Mouse (Mus musculus) midbrain, embryonic 15.5 days (tissue): ENCODE measurements at regions not wholly inside any gene's neighbourhood (a gene's known extent, or its start where the extent isn't known, plus 50 kb on each side); places are given as distances from the start of the nearest gene placed in this dataset.

Experiments used
- ATAC-seq: fragments of 200-750 bp; cut with Nextera tagmentation; replicated peaks from 2 replicates; pipeline ENCODE4 v1.8.0; 2017; ENCODE audit warnings: moderate TSS enrichment
- H3K27ac ChIP-seq: fragments of 300-500 bp; sonication (generic); 2 replicates; pipeline ENCODE4 v1.5.1; 2015; ENCODE audit warnings: mild to moderate bottlenecking, inconsistent platforms
- H3K27me3 ChIP-seq: fragments of 300-500 bp; sonication (generic); replicated peaks from 2 replicates; pipeline ENCODE4 v1.6.1; 2015; ENCODE audit warnings: inconsistent platforms
- H3K36me3 ChIP-seq: fragments of 300-500 bp; sonication (generic); replicated peaks from 2 replicates; pipeline ENCODE4 v1.6.1; 2015; ENCODE audit warnings: inconsistent platforms
- H3K4me1 ChIP-seq: fragments of 300-500 bp; sonication (generic); 2 replicates; pipeline ENCODE4 v1.6.1; 2015; ENCODE audit warnings: inconsistent platforms
- H3K4me2 ChIP-seq: fragments of 300-500 bp; sonication (generic); 2 replicates; pipeline ENCODE4 v1.6.1; 2015; ENCODE audit warnings: inconsistent platforms, mild to moderate bottlenecking, moderate library complexity
- H3K4me3 ChIP-seq: fragments of 300-500 bp; sonication (generic); 2 replicates; pipeline ENCODE4 v1.5.1; 2015; ENCODE audit warnings: mild to moderate bottlenecking, inconsistent platforms
- H3K9ac ChIP-seq: fragments of 300-500 bp; sonication (generic); 2 replicates; pipeline ENCODE4 v1.6.1; 2015; ENCODE audit warnings: mild to moderate bottlenecking, inconsistent platforms
- H3K9me3 ChIP-seq: fragments of 300-500 bp; sonication (generic); 2 replicates; pipeline ENCODE4 v1.6.1; 2016; ENCODE audit warnings: inconsistent platforms
- WGBS: fragments of 180-500 bp; shearing (Covaris S2); methylation state at CpG from one replicate; pipeline ENCODE4 v1.1.7; 2015; ENCODE audit warnings: mixed read lengths; 5-methylcytosine and 5-hydroxymethylcytosine counted together

DNA sequence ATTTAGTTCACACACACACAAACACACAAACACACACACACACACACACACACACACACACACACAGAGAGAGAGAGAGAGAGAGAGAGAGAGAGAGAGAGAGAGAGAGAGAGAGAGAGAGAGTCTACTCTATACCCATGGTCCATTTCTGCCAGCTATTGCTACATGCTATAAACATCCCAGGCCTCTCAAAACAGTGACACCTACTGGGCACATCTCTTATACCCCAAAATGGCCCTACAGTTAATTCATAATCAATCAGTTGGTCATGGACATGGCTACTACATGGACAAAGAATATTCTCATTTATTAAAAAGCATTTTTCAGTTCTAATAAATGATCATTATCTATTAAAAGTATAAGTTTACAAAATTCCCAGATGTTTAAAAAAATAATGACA, 236.8 kb upstream of the Robo2 start:
- Histone ChIP-seq H3K9me3 (no peaks in the 10 kb centered on the region), H3K4me3 (no peak overlapping the region), H3K9ac (no peak overlapping the region), H3K27ac (no peak overlapping the region), H3K4me2 (no peak overlapping the region), H3K4me1 (no peaks in the 10 kb centered on the region), H3K27me3 (no peaks in the 10 kb centered on the region), H3K36me3 (no peaks in the 10 kb centered on the region)
- no peak for ATAC-seq

DNA sequence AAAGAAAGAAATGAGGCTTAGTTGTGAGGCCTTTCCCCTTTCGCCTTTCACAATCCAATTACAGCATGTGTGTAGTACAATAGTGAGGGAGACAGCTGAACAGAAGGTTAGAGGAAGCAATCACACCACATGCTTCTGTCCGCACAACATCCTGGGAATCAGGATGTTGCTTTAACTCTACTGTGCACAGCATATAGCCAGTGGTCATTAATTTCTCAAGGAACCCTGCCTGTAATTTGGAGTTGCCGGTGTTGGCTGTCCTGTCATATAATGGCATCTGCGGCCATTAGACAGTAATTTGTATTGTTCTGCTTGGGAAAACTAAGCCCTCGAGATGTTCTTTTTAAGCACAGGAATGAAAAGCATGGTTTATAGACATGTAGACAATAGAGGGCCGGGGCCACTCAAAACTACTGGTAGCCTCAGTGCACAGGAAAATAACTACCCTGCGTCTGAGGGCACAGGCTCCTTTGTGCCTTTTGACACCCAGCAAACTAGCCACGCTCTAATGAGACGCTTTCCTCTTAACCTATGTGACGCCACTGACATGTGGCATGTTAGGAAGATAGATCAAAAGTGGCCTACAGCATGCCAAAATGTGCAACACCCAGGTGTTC, 233.2 kb upstream of the Robo2 start:
- H3K27me3 ChIP-seq = no peaks in the 10 kb centered on the region
- H3K9ac ChIP-seq = no peak overlapping the region
- WGBS = 20% methylated on average over 10 of the region's 10 CpGs
- H3K4me3 ChIP-seq = no peak overlapping the region
- no peak overlapping the region for H3K4me2 ChIP-seq
- ATAC-seq = peak; percentile 54; the same call in 1 of the 2 replicates
- H3K36me3 ChIP-seq = no peaks in the 10 kb centered on the region
- H3K4me1 ChIP-seq = no peaks in the 10 kb centered on the region
- H3K9me3 ChIP-seq = no peaks in the 10 kb centered on the region
- H3K27ac ChIP-seq = no peak overlapping the region

DNA sequence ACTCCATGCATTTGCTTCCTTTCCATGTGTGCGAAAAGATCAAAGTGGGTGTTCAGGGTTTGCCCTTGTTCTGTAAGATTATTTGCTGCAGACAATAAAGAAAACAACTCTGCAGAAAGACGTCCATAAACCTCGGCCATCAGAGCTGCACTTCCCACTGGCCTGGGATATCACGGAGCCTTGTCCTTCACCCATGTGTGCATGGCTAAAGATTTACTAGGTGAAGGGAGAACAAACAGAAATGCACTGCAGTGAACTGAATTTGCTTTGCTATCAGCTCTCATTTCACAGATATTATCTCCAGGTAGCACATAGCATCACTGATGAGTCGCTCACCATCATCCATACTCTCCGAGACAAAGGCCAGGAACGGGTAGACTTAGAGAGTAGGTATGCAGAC, 228.2 kb upstream of the Robo2 start:
- 87% methylated on average over 7 of the region's 7 CpGs for WGBS
- no peak overlapping the region for H3K27ac ChIP-seq
- H3K4me3 ChIP-seq = no peak overlapping the region
- H3K27me3 ChIP-seq = no peaks in the 10 kb centered on the region
- H3K4me1 ChIP-seq = no peaks in the 10 kb centered on the region
- H3K9ac ChIP-seq = no peak overlapping the region
- no peak overlapping the region for H3K4me2 ChIP-seq
- no peaks in the 10 kb centered on the region for H3K9me3 ChIP-seq
- H3K36me3 ChIP-seq = no peaks in the 10 kb centered on the region
- ATAC-seq = no peak

DNA sequence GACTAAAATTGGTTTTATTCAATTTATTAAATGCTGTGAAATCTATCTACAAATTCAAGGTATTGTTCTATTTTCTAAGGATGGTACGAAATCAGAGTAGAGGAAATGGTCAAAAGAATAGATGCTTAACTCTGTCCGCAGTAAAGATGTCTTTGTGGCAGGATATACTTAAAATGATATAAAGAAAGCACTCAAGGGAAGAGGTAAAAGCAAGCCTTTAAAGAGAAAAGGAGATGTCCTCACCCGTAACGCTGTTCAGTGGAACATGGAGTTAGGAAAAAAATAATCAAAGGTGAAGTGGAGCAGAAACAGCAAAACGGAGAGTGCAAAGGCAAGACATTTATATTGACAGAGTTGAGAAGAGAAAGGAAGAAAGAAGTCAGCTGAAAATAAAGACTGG, 226.0 kb upstream of the Robo2 start:
- H3K36me3 ChIP-seq = no peaks in the 10 kb centered on the region
- no peaks in the 10 kb centered on the region for H3K4me1 ChIP-seq
- no peak overlapping the region for H3K27ac ChIP-seq
- no peak for ATAC-seq
- H3K9ac ChIP-seq = no peak overlapping the region
- H3K4me3 ChIP-seq = no peak overlapping the region
- 46% methylated on average over 5 of the region's 5 CpGs for WGBS
- H3K9me3 ChIP-seq = no peaks in the 10 kb centered on the region
- H3K4me2 ChIP-seq = no peak overlapping the region
- no peaks in the 10 kb centered on the region for H3K27me3 ChIP-seq

DNA sequence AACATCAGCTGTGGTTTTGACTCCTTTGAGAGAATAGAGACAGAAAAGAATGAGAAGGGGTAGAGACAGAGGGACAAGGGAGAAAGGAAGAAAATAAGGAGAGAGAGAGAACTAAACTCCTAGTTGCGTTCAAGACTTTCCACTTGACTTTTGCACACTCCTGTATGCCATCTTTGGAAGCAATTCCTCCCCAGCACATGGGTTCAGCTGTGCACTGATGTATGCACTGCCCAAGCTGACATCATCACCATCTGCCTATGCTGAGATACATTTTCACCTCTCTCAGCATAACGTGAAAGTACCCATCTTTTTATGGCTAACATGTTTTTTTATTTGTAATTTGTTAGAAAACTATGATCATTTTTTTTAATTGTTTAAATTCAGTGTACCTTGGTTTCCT, 214.2 kb upstream of the Robo2 start:
- Histone ChIP-seq H3K4me2 (no peak overlapping the region), H3K4me3 (no peak overlapping the region)
- 80% methylated on average over 2 of the region's 2 CpGs for WGBS

DNA sequence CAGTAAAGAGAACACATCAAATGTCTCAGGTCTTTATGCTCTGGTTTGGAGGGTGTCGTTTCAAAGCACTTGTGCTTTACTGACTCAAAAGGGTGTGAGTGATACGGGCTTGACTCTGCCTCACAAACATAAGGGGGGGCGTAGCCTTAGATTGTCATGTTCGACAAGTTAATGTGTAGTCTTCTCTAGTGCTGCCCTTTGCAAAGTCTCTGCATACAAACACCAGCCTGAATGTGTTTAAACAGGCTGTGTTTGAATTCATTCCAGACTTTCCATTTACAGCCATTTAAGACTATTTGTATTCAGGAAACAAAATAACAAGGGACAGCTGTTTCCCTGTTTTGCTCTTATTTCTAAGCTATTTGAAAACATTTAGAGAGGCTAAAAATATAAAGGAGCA, 200.4 kb upstream of the Robo2 start:
- H3K4me3 ChIP-seq = no peak overlapping the region
- no peak for ATAC-seq
- no peak overlapping the region for H3K27ac ChIP-seq
- 54% methylated on average over 4 of the region's 4 CpGs for WGBS
- H3K27me3 ChIP-seq = no peaks in the 10 kb centered on the region
- no peaks in the 10 kb centered on the region for H3K9me3 ChIP-seq
- H3K36me3 ChIP-seq = no peaks in the 10 kb centered on the region
- H3K4me1 ChIP-seq = no peaks in the 10 kb centered on the region
- H3K9ac ChIP-seq = no peak overlapping the region
- no peak overlapping the region for H3K4me2 ChIP-seq

More for the DNA sequence above, 214.2 kb upstream of the Robo2 start:
- Histone ChIP-seq H3K27ac (no peak overlapping the region), H3K4me1 (no peaks in the 10 kb centered on the region), H3K36me3 (no peaks in the 10 kb centered on the region), H3K9ac (no peak overlapping the region), H3K27me3 (no peaks in the 10 kb centered on the region), H3K9me3 (no peaks in the 10 kb centered on the region)
- ATAC-seq = no peak

DNA sequence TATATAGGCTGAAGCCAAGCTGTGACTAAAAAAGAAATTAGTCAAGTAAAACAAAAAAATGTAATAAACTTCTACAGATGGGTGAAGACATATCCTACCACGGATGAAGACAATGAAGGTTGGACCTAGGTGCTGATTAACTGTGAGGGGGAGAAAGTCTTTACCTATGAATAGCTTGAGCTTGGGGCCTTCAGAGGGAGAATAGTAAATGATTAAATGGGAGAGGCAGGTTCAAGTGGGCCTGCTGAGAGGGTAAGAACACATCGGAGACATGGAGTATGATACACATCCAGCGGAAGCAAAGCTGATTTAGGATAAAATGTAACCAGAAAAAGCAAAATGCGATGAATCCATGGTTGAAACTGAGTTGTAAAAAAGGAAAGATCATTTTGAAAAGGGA, 197.9 kb upstream of the Robo2 start:
- H3K36me3 ChIP-seq = no peaks in the 10 kb centered on the region
- no peaks in the 10 kb centered on the region for H3K4me1 ChIP-seq
- no peak overlapping the region for H3K27ac ChIP-seq
- no peak overlapping the region for H3K9ac ChIP-seq
- WGBS = 83% methylated on average over 4 of the region's 4 CpGs
- no peaks in the 10 kb centered on the region for H3K27me3 ChIP-seq
- H3K4me3 ChIP-seq = no peak overlapping the region
- H3K4me2 ChIP-seq = no peak overlapping the region
- H3K9me3 ChIP-seq = no peaks in the 10 kb centered on the region
- no peak for ATAC-seq

DNA sequence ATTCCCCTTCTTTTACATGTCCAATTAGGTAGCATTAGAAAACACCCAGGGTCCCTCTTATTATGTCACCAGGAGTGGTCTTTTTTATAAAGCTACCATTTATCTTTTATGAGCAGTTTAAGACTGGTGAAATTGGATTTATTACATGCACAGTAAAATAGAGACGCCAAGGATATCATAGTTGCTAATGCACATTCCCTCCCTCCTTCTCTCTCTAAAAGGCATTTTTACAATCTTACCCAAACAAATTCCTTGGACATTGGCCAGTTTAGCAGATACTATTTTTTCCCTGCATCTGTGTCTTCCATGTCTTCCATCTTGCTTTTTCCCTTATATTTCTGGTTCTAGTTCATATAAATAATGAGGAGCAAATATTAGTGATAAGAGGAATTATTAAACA, 186.7 kb upstream of the Robo2 start:
- Histone ChIP-seq H3K4me2 (no peak overlapping the region), H3K36me3 (no peaks in the 10 kb centered on the region), H3K27ac (no peak overlapping the region), H3K27me3 (no peaks in the 10 kb centered on the region), H3K4me3 (no peak overlapping the region), H3K9ac (no peak overlapping the region), H3K9me3 (no peaks in the 10 kb centered on the region), H3K4me1 (no peaks in the 10 kb centered on the region)
- WGBS = 81% methylated on average over 1 of the region's 1 CpGs
- ATAC-seq = no peak

DNA sequence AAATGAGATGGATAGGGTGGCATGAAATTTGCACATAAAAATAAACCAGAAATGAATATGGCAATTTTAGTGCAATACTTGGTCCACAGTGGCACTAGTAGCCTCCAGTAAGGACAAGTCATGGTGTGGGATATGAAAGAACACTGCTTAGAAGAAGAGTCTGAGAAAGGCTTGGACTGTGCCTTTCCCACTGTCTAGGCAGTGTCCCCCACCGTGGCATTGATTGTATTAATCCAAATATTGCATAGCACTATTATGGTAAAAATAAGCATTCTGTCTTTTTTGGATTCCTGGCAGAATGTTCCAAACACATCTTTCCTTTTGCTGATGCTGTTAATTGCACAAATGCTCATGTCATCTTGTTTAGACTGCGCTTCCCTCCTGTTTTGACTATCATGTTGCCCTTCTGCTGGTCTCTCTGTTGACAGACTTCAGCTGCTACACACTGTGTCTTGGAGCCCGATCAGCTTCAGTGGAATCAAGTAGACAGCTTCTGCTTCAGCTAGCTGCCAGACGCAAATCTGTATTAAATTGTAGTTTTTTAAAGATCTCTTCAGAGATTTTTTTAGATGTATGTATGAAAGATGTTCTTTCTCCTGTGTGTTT, 186.2 kb upstream of the Robo2 start:
- no peaks in the 10 kb centered on the region for H3K9me3 ChIP-seq
- 84% methylated on average over 4 of the region's 4 CpGs for WGBS
- no peaks in the 10 kb centered on the region for H3K27me3 ChIP-seq
- no peaks in the 10 kb centered on the region for H3K36me3 ChIP-seq
- H3K4me1 ChIP-seq = no peaks in the 10 kb centered on the region
- H3K9ac ChIP-seq = no peak overlapping the region
- H3K27ac ChIP-seq = no peak overlapping the region
- no peak overlapping the region for H3K4me2 ChIP-seq
- H3K4me3 ChIP-seq = no peak overlapping the region
- ATAC-seq = no peak

DNA sequence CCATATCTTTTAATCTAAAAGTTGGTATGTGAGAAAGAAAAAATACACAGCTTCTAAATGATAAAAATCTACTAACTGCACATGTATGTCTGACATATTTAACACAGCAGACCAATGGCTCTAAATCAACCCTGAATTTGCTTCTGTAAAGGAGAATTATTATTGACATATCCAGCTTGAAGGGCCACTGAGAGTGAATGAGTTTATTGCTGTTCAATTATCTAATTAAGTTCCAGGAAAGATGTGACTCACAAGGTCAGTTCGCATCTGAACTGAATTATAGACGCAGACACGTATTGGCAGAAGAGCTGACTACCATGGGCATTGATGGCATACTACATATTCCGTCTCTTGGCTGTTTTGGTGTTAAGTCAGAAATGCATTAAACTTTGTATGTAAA, 180.3 kb upstream of the Robo2 start:
- no peak overlapping the region for H3K27ac ChIP-seq
- no peak for ATAC-seq
- H3K36me3 ChIP-seq = no peaks in the 10 kb centered on the region
- no peak overlapping the region for H3K9ac ChIP-seq
- H3K4me1 ChIP-seq = no peaks in the 10 kb centered on the region
- H3K27me3 ChIP-seq = no peaks in the 10 kb centered on the region
- WGBS = 87% methylated on average over 4 of the region's 4 CpGs
- no peak overlapping the region for H3K4me3 ChIP-seq
- H3K9me3 ChIP-seq = no peaks in the 10 kb centered on the region
- no peak overlapping the region for H3K4me2 ChIP-seq

DNA sequence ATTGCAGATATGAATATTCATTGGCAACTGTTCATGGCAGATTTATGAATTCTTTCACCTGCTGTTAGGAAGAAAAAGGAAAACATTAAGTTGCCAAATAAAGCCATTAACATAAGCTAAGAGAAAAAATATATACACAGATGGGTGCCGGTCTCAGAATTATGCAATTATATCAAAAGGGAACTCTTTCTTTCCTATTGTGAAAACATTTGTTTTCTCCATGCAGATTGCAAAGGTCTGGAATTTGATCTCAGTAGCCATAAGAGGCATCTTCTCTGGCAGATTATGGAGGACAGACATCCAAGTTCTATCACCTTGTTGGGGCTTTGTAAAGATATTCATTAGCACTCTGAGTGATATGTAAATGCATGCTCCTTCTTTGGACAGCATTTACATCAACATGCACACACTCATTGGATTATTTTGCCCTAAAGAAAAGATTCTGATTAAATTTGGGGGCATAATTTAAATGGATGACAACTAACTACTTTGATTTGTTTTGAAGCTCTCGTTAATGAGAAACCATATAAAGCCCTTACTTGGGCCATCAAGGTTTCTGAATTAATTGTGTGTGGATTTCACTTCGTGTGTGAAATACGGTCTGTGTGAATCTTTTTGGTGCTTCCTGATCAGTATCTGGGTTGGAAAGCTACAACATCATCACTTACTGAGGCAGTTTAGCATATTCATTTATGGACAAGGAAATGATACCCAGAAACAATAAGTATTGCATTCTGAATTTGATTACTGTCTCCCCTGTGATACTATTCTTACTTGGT, 171.2 kb upstream of the Robo2 start:
- no peaks in the 10 kb centered on the region for H3K27me3 ChIP-seq
- ATAC-seq = no peak
- WGBS = 71% methylated on average over 4 of the region's 4 CpGs
- H3K9ac ChIP-seq = no peak overlapping the region
- no peak overlapping the region for H3K27ac ChIP-seq
- H3K4me3 ChIP-seq = no peak overlapping the region
- H3K36me3 ChIP-seq = no peaks in the 10 kb centered on the region
- H3K4me2 ChIP-seq = no peak overlapping the region
- H3K9me3 ChIP-seq = no peaks in the 10 kb centered on the region
- H3K4me1 ChIP-seq = no peaks in the 10 kb centered on the region

DNA sequence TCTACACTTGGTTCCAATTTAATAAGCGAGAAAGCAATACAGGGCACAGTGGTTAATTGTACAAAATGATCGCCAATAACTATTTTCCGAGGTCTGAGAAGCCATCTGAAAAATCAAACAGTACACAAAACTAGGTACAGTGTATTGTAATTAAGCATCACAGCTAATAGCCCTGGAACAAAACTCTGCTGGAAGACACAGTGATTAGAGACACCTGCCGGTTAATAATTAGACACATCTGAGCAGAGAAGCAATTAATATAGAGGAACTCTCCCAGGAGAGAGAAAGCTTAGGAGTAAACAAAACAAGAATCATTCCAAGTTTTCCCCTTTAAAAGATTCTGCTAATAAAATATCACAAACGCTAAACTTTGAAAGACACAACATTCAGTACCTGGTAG, 136.7 kb upstream of the Robo2 start:
- ATAC-seq = no peak

DNA sequence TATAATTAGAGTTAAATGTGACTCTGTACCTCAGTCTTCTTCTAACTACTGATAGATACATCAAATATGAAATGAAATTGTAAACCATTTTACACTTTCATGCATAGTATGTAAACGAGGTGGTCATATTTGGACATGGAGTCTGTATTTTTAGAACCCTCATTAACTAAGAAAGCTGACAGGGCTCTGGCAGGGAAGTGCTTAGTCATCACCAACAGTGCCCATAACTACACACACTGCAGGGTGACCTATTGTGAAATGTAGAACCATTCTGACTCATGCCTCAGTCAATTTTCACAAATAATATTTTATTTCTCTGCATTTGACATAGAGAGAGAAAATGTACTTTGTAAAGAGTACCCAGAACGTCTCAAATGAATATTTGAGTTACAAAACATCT, 118.9 kb upstream of the Robo2 start:
- Histone ChIP-seq H3K9me3 (no peaks in the 10 kb centered on the region), H3K4me2 (no peak overlapping the region), H3K4me3 (no peak overlapping the region), H3K27me3 (no peaks in the 10 kb centered on the region), H3K36me3 (no peaks in the 10 kb centered on the region), H3K9ac (no peak overlapping the region), H3K4me1 (no peaks in the 10 kb centered on the region), H3K27ac (no peak overlapping the region)
- ATAC-seq = no peak
- 66% methylated on average over 2 of the region's 2 CpGs for WGBS

More for the DNA sequence above, 136.7 kb upstream of the Robo2 start:
- WGBS = 80% methylated on average over 5 of the region's 5 CpGs
- Histone ChIP-seq H3K4me2 (no peak overlapping the region), H3K9me3 (no peaks in the 10 kb centered on the region), H3K27ac (no peak overlapping the region), H3K4me1 (no peaks in the 10 kb centered on the region), H3K36me3 (no peaks in the 10 kb centered on the region), H3K9ac (no peak overlapping the region), H3K27me3 (no peaks in the 10 kb centered on the region), H3K4me3 (no peak overlapping the region)
